Mouse (Mus musculus): ENCODE results near the gene Hps6. TPM values are rescaled to one million over a fixed set of nuclear protein-coding genes. Genes with fewer than 3 reads are reported as not detected.

Gene Hps6
- polyA plus RNA-seq, 1 experiment, result 7.5 TPM

- no peak for DNase-seq (ENCODE audit: low read depth)
Observed at GRCm38 (mm10) chr19:46044993-46045695, 41.8 kb downstream of the Hps6 start, which contains the start of gene Ldb1. TSS of gene Ldb1 (minus strand) at chr19:46045214.

- DNase-seq (ENCODE audit: low read depth), result no peak
Observed at GRCm38 (mm10) chr19:46045696-46046311, 42.5 kb downstream of the Hps6 start.

GRCm38 (mm10) chr19:46046621-46047025 lies 43.3 kb downstream of the Hps6 start:
- no peak for DNase-seq (ENCODE audit: low read depth)

GRCm38 (mm10) chr19:46047426-46047825 lies 44.1 kb downstream of the Hps6 start:
- no peak for DNase-seq (ENCODE audit: low read depth)

GRCm38 (mm10) chr19:46049129-46049528 lies 45.8 kb downstream of the Hps6 start:
- DNase-seq (ENCODE audit: low read depth), result no peak

- no peak for DNase-seq (ENCODE audit: low read depth)
Observed at GRCm38 (mm10) chr19:46050462-46050861, 47.2 kb downstream of the Hps6 start.

Other genes with a start within 250 kb of the Hps6 start
- gene Mgea5, start 219.7 kb upstream of the Hps6 start, polyA plus RNA-seq (2012; rRNA removed), result 26.2 and 31.6 TPM in 2 replicates
- gene Kcnip2, start 187.4 kb upstream of the Hps6 start, polyA plus RNA-seq (2012; rRNA removed), result 1.5 and 2.0 TPM in 2 replicates
- 11.1 and 12.3 TPM in 2 replicates for gene Armh3, start 5.0 kb upstream of the Hps6 start, polyA plus RNA-seq (2012; rRNA removed)
- 12.0 and 14.3 TPM in 2 replicates for gene Pprc1, start 41.4 kb downstream of the Hps6 start, polyA plus RNA-seq (2012; rRNA removed)
- 173 and 193 TPM in 2 replicates for gene Ldb1, start 41.7 kb downstream of the Hps6 start, polyA plus RNA-seq (2012; rRNA removed)
- 8.6 and 12.0 TPM in 2 replicates for gene Nolc1, start 72.4 kb downstream of the Hps6 start, polyA plus RNA-seq (2012; rRNA removed)
- 0.24 TPM in 1 of 2 replicates, not detected in the other for gene Elovl3, start 128.4 kb downstream of the Hps6 start, polyA plus RNA-seq (2012; rRNA removed)
- gene Pitx3, start 144.8 kb downstream of the Hps6 start, polyA plus RNA-seq (2012; rRNA removed), result 0.19 TPM in 1 of 2 replicates, not detected in the other
- gene Gbf1, start 149.0 kb downstream of the Hps6 start, polyA plus RNA-seq (2012; rRNA removed), result 71.0 and 81.8 TPM in 2 replicates